Mouse (Mus musculus) gastrocnemius, postnatal 36 days (tissue): ENCODE results near the gene Lrrc75a. TPM values are rescaled to one million over a fixed set of nuclear protein-coding genes. Genes with fewer than 3 reads are reported as not detected.

ENCODE experiments used
- DNase-seq, 2 experiments: peaks; one replicate each; pipeline ENCODE4 v3.0.0; 2022
- intact Hi-C: fragments of 180-260 bp; cut with DNase I; formaldehyde crosslinking; loops from one replicate; pipeline ENCODE4 v1.15.1; 2025
- total RNA-seq, 2 experiments: library from RNA; stranded (reverse); gene quantifications; 2 replicates each; pipeline ENCODE4 v1.2.3; 2021

The Lrrc75a gene
- total RNA-seq, 2 experiments from 2014 or later: 3.5 to 4.3 TPM

DNA sequence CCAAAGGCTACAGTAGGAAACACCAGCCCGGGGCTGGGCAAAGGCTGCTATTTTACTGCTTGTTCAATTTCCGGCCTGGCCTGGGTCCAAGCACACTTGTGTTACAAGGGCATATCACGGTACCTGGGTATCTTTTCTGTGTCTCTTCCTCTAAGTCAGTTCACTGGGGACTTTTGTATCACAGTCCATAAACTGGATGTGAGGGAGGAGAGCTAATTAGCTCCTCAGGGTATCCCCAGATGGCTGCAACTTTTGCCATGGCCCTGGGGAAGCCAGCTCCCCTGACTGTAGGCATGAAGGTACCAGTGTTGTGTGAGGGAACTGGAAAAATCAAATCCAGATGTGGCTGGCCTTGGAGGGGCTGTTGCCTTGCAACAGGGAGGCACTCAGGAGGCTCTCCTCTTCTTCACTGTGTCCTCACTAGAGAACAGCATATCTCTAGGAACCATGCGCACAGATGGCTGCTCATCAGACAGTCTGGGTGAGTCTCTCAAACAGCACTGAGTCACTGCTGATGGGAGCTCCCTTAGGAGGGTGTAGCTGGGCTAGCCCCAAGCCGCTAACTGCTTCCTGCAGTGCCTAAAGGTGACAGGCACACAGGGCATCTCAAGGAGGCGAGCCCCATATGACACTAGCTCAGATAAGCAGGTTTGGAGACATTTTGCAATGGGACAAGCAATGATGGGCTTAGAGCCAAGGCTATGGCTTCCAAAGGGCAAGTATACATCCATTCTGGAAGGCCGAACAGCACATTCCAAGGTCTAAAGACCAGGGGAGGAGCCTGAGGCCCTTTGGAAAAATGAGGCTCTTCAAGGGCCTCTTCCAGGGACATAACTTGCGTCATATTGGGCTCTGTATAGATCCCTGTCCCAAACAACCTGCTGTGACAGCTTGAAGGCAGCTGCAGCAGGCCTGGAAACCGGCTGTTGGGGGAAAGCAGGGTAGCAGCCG lies 23.7 kb downstream of the Lrrc75a start:
- no peak for DNase-seq

DNA sequence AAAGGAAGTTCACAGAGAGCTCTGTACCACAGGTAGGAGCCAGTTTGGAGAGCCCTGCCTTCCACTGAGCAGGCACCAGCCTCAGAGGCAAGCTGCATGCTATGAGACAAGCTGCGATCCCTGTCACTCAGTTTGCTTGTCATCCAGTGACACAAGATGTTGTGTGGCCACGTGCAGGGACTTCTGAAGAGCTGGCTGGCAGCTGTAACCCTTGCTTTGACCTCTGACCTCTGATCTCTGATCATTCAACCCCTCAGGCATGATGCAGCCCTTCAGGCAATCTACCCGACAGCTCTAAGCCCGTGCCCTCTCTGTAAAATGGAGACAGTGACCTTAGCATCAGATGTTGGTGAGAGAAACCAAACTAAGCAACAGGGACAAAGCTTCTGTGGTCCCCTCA lies 25.5 kb downstream of the Lrrc75a start:
- DNase-seq: no peak
- intact Hi-C loops: no loop called here

More for the DNA sequence above, 23.7 kb downstream of the Lrrc75a start:
- intact Hi-C loops: no loop called here

DNA sequence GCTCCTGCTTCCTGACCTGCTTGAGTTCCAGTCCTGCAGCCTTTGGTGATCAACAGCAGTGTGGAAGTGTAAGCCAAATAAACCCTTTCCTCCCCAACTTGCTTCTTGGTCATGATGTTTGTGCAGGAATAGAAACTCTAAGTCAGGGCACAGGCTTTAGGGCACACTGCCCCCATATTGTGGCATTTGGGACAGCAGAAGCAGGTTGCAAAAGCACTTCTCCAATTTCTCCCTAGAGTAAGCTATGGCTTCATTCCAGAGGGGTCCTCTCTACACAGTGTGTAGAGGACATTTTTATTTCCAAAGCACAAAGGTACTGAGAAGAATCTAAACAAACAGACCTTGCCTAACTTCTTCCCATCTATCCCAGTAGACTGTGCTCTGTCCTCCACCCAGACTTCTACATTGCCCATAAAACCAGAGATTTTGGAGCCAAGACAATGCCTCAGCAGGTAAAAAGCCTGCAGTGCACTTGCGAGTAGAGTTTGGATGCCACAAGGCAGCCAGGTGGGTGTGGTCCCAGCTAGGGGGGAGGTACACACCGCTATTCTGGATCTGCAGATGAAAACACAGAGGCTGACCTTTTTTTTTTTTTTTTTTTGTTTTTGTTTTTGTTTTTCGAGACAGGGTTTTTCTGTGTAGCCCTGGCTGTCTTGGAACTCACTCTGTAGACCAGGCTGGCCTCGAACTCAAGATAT lies 26.6 kb downstream of the Lrrc75a start:
- no peak for DNase-seq
- intact Hi-C loops: no loop called here

DNA sequence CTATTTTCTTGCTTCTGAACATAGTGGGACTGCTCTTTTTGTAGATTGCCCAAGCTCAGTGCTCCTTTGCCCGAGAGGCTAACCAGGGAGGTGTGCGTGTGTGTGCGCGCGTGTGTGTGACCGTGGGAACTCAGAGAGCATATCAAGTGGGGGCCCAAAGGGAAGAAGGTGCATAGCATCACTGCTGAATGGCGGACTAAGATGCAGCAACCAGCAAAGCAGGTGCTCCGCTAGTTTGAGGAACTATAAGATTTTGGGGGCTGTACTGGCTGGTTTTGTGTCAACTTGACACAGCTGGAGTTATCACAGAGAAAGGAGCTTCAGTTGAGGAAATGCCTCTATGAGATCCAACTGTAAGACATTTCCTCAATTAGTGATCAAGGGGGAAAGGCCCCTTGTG lies 27.2 kb downstream of the Lrrc75a start:
- intact Hi-C loops: no loop called here

DNA sequence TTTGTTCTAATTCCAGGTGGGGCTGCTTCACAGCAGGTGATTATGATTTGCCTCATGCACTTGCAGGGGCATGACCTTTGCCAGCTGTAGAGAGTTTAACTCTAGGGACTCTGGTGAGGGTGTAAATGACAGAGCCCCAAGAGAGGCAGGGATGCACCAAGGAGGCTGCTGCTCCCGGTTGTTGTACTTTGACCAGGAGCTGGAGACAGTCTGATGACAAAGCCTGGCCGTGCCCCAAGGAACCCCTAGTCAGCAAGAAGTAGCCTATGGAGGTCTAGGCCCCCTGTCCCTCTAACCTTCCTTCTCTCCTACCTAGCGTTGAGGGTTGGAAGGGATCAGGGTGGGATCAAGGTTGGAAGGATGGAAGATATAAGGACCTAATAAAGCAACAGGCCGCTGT lies 32.9 kb downstream of the Lrrc75a start:
- DNase-seq: no peak
- intact Hi-C loops: no loop called here

More for the DNA sequence above, 27.2 kb downstream of the Lrrc75a start:
- no peak for DNase-seq

DNA sequence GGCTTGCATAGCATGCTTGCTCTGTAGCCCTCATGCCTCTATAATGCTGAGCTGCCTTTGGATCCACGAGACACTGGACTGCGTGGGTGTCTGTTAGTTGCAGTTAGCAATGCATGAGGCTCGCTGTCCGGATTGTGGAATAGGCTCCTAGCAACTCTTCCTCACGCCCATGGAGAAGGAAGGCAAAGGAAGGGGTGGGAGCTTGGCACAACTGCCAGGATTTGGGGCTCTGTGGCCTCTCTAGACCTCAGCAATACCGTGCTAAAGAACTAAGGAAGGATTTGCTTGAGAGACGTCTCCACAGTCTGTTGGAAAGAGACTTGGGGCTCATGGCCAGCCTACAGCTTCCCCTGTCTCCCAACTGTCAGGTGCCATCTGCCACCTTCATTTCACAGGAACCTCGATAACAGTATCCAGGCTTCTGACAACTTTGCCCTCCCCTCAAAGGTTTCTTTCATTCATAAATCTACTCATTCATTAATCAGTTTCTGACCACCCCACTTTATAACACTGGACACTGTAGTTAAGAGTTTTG lies 33.4 kb downstream of the Lrrc75a start:
- DNase-seq: no peak
- intact Hi-C loops: no loop called here

DNA sequence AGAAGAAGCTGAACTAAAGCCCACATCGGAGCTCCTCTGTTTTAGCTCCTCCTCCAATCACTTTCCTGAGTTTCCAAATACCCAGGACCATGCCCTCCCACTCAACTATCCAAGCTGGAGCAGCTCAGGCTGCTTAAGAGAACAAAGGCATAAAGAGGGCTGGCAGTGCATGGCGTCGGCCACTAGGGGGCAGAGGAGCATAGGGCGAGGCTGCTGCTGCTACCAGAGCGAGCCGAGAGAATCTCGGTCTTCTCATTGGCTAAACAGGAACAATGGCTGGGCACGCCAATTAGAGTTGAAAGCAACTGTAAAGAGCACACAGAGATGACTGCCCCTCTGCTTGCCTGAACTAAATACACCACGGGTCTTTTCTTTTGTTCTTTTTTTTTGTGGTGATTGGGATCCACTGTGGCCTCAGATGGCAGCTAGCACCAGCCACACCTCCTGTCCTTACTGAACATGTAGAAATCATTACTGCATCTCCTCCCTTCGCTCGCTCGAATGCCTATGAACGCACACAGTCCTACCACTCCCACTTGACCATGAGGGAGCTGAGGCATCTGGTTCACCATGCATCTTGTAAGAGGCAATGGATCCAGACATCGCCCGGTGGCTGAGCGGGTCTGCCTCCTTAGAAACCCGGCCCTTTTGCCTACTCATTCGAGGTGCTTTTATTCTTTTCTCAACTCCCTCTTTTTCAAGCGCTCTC lies 34.5 kb downstream of the Lrrc75a start:
- DNase-seq: peak; percentile 83 to 91

DNA sequence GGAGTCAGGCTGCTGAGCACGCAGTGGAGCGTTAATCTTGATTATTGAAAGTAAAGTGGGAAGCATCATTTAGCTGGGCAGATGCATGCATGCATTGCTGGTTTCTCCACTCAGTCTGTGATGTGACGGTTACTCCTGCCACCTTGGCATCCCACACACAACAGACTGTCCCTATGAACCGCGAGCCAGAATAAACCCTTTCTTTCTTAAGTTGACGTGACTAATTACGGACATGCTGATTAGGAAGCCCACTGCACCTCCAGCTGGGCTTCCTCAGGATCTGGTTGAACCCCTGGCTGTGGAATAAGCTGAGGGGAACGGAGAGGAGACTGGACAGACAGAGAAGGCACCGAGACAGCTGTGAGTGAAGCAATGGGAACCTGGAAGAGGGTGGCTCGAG lies 35.7 kb downstream of the Lrrc75a start:
- intact Hi-C loops: loop anchor here (1.0 to 2.0 kb wide), 2 partner anchors 36 to 63 kb away; partner anchors contain the start of genes Lrrc75a and Mmgt2
- no peak for DNase-seq

More for the DNA sequence above, 34.5 kb downstream of the Lrrc75a start:
- intact Hi-C loops: loop anchor here (1.0 to 2.0 kb wide), 2 partner anchors 35 to 61 kb away; partner anchors contain the start of genes Lrrc75a and Mmgt2

DNA sequence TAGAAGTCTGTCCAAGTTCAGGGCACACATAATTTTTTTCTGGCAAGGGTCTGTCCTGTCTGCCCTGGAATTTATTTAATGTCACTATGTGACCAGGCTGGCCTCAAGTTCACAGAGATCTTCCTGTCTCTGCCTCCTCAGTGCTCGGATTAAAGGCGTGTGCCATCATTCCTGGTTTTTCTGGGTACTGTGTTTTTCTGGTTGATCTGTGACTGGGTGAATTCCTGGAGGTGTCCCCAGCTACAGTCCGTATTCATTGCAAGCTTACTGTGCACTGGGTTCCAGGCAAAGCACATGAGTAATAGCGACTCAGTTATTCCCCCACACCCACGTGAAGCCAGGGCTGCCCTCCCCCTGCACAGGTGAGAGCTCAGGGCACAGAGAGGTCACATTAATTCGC lies 38.0 kb downstream of the Lrrc75a start:
- intact Hi-C loops: no loop called here
- DNase-seq: no peak

DNA sequence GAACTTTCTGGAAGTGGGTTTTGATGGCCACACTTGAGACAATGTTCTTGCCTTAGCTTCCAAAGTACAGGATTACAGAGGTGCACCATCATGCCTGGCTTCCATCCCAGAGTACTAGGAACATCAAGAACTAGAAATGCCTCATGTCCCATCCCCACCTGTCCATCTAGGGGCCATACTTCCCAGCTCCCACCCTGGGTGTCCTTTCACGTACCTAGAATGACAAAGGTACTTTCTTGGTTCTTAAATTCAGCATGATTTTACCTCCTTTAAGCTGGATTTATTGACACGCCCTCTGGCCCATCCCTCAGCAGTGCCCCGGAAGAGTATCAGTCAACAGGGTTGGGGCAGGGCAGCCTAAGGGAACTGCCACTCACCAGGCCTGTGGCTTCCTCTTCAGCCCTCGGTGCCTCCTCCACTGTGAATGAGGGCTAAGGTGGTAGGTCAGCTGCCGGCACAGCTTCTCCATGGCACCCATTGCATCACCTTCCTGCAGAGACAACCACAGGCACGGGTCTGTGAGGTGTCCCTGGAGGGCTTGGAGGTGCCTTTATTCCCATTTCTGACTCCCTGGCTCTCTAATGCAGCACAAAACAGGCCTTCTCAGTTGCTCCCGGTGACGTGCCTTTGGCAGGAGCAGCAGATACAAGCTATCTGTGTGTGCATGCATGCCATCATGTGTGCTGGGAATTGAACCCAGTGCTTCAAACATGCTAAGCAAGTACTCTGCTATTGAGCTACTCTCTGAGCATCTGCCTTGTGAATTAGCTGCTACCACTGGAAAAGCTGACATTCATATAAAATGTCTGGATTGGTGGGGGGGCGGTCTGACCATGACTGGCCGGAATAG lies 39.3 kb downstream of the Lrrc75a start:
- DNase-seq: no peak
- intact Hi-C loops: no loop called here

DNA sequence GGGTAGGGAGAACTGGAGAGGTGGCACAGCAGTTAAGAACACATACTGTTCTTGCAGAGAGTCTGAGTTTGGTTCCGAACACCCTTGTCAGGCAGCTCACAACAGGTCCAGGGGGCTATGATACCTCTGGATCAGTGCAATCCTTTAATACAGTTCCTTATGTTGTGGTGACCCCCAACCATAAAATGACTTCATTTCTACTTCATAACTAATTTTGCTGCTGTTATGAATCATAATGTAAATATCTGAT lies 40.4 kb downstream of the Lrrc75a start:
- no peak for DNase-seq
- intact Hi-C loops: no loop called here

DNA sequence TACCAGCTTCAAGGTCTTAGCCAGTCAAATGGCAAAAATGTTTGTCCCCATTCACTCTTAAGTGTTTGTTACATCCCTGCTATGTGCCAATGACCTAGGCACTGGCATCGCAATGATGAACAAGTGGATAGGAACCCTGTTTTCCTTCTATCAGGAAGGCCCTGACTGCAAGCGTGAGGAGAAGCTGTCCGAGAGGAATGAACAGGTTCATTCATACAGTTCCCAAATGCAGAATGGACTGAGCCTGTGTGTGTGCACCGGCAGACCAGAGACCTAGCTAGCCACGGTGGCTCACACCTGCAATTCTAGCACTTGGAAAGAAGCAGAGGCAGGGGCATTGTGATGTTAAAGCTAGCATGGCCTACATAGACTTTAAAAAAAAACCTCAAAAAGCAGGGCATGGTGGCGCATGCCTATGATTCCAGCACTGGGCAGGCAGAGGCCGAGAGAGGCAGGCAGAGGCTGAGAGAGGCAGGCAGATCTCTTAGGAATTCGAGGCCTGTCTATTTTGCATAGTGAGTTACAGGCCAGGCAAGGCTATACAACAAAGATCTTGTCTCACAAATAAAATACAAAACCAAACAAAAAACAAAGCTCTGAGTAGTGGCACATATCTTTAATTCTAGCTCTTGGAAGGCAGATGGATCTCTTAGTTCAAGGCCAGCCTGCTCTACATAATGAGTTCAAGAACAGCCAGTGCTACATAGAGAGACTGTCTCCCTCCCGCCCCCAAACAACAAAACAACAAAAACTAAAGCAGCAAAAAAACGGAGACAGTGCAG lies 41.0 kb downstream of the Lrrc75a start:
- no peak for DNase-seq
- intact Hi-C loops: no loop called here

DNA sequence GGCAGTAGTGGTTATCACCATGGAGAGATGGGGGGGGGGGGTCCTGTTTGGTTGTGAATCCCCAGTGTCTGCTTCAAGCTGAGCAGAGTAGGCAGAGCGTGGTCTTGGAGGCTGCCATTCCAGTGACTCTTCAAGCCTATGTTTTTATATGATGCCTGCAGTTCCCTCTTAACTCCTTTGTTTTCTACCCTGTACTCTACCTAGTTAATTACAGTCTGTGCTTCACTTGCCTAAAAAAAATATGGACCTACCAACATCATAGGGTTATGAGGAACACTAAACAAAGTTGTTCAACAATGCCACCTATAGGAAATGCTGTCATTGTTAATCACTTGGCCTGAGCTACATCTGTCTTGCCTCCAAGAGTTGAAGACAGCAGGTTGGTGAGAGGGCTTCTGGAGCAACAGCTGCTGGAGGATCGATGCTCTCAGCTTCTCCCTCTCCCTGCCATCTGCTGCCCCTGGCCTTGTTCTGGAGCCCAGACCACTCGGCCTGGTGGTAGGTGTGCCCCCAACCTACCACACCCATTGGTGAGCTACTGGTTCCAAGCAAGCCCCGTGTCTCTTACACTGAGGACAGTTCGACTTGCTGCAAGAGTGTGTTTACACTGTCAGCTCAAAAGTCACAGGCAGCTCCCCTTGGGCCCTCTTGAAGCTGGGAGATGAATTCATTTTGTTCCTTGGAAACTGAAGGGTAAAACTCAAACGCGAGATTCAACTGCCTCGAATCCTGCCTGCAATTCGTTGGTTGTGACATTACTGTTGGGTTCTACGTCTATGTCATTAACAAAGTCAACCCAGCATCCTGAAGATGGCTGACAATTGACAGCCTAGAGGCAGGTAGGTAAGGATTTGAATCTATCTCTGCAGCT lies 41.8 kb downstream of the Lrrc75a start:
- DNase-seq: no peak
- intact Hi-C loops: no loop called here

DNA sequence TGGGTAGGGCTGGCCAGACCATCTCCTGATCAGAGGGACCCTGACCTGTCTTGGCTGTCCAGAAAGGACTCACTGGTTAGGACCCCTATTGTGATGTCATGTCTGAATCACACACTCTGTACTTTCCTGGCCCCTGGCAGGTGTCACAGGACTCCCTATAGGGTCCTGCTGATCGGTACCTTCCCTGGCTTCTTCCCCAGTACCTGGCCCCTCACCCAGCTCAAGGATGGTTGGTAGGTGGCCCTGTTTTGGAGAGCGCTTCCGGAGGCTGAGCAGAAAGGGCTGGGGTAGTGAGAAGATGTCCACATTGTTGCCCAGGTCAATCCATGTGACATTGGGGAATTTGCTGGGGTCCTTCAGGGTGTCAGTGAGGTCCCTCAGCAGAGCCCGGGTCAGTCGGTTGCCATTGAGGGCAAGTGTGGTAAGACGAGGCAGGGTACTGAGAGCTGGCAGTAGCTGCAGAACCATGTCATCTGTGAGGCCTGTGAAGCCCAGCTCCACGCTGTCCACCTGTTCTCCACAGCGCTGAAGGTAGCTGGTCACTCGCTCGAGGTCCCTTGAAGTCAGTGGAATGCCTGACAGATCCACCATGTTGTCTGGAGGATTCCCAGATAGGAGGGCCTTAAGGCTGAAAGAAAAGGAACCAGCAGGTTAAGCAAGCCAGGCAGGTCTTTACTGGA lies 42.6 kb downstream of the Lrrc75a start:
- intact Hi-C loops: no loop called here
- no peak for DNase-seq

DNA sequence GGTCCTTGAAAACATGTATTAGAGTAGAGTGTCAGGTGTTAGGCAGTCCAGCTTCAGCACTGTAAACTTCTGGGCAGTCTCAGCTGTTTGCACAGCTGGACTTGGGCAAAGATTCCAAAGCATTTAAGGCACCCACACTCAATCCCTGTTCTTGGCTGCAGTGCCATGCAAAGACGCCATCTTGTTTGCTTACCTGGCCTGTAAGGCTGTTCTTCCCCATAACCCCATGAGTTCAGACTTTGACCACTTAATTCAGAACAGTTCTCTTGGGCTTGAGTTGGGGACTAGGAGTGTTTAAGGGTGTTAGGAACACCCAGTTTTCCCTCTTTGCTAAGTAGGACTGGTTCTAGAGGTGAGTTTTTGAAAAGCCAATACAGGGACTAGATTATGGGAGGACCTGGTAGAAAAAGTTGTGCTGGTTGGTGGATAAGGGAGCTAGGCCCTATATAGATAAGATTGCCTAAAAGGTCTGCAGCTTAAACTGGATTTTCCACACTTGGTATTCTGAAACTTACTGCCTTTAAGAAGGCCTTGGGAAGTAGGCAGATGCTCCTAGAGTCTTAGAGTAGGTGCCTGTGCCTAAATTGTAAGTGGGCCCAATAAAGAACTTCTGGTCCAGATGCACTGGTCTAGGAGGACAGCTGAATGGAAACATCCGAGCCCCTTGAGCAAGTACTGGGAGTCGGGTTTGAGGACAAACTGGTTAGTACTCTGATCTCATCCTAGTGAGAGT lies 43.3 kb downstream of the Lrrc75a start:
- no peak for DNase-seq
- intact Hi-C loops: no loop called here

DNA sequence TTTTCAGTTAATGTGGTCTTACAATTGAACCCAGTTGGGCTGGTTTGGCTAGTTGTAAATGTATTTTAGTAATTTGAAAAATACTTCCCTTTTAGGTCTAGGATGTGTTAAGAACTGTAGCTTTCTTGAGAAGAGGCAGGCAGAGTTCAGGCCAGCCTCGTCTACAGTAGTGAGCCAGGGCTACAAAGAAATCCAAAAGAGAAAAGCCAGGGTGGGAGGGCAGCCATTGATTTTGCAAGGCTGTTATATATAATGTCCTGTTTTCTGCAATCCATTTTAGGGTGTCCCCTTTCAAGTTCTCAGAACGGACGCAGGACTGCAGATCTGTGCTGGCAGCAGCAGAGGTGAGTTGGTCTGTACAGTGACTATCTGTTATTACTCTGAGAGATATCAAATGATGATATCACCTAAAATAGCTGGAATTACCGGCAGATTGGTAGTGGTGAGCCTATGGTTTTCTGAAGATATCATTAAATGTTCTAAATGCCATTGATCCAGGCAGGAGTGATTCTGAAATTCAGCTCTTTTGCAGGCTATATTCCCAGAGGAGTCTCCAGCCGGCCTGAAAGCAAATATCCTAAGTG lies 44.1 kb downstream of the Lrrc75a start:
- intact Hi-C loops: no loop called here
- DNase-seq: no peak
